Mouse (Mus musculus): ENCODE data around the gene Olfr328.

- TF ChIP-seq POLR2A (IDR thresholded peaks at IDR 0.05; ENCODE audit: borderline replicate concordance, extremely low read depth, low read depth, low read length) (no peak), CTCF (IDR thresholded peaks at IDR 0.05; ENCODE audit: insufficient read depth, low read length) (no peak)
Observed at GRCm38 (mm10) chr11:58588620-58589250, 33.3 kb upstream of the Olfr328 start.
